Mouse (Mus musculus) liver, embryonic 14.5 days (tissue): Measurements from ENCODE around the gene Hmgb1.

Experiments
- CTCF ChIP-seq: IDR thresholded peaks from 2 replicates; pipeline ENCODE4 v1.5.1; 2016; ENCODE audit warnings: antibody characterized with exemption, low read depth, control low read depth
- EP300 ChIP-seq: IDR thresholded peaks from 2 replicates; pipeline ENCODE4 v1.6.1; 2016; ENCODE audit warnings: antibody characterized with exemption, low read depth

GRCm38 (mm10) chr5:149147386-149148000, 36.8 kb downstream of the Hmgb1 start:
- TF ChIP-seq CTCF (no peak), EP300 (no peak)
